Mouse (Mus musculus) small intestine, adult 2 months (tissue): Measurements from ENCODE around the gene P2rx7.

Experiments
- CTCF ChIP-seq: fragments of 200-500 bp; IDR thresholded peaks from 2 replicates; pipeline ENCODE4 v1.5.1; 2012; ENCODE audit warnings: low read depth, mild to moderate bottlenecking, control low read depth, inconsistent platforms, low read length, moderate library complexity, mixed read lengths; ENCODE audit not compliant: insufficient replicate concordance, insufficient read length; ENCODE audit errors: extremely low read depth
- POLR2A ChIP-seq: fragments of 200-500 bp; IDR thresholded peaks from 2 replicates; pipeline ENCODE4 v1.6.1; 2012; ENCODE audit warnings: low read depth, mild to moderate bottlenecking, control low read depth, inconsistent platforms, low read length, moderate library complexity

DNA sequence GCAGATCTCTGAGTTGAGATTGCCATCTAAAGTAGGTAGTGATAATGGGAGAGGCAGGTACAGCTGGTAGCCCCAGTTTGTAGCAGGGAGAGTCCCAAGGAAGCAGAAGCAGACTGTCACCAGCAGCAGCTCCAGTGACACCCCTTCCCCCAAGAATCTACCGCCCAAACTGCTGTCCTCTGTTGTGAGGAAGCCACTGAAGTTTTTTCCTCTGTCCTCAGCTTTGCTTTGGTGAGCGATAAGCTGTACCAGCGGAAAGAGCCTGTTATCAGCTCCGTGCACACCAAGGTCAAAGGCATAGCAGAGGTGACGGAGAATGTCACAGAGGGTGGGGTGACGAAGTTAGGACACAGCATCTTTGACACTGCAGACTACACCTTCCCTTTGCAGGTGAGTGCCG, 8.8 kb downstream of the P2rx7 start:
- TF ChIP-seq CTCF = no peak
- no peak for TF ChIP-seq POLR2A
